ENCODE assay signal across 8 mouse cellular contexts in the genomic region with DNA sequence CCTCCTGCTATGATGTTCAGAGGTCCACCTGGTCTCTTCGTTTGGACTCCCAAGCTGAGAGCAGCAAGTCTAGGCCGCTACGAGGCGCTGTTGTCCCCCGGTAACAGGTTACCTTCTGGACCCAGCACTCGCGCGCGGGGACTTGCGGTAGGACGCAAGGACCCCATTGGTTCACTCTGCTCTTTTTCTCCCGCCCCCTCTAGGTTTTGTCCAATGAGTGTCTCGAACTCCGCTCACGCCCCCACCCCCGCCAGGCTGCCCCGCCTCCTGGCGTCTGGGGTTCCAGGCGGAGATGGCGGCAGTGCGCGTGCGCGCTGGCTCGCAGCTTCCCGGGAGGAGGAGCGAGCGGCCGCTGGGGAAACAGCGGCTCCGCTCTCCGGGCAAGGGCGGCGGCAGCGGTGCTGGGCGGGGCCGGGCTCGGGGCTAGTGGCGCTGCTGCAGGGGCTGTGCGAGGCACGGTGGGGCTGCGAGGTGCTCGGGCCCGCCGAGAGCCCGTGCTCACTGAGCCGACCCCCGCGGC. TPM values are rescaled to one million over a fixed set of nuclear protein-coding genes. Genes with fewer than 3 reads are reported as not detected.
DNase-seq lines count a peak whose midpoint lies in the region; ATAC-seq lines count a peak whose summit lies in the region.

TSS of gene Cds2 (plus strand) at position 270 of the 520 bp plus-strand sequence.

- peak; percentile 99 for ATAC-seq in hindbrain, embryonic 11.5 days (ENCODE audit: low FRiP score)

- H3K4me1 ChIP-seq in hindbrain, embryonic 11.5 days (replicated peaks; ENCODE audit: control insufficient read depth, insufficient read depth, low read length), result no peaks in the 10 kb centered on the region

- H3K4me3 ChIP-seq in hindbrain, embryonic 11.5 days (ENCODE audit: low read depth, low read length), result peak within 1 kb of the TSS; percentile 93

- peak within 1 kb of the TSS; percentile 73 for H3K27ac ChIP-seq in hindbrain, embryonic 11.5 days (ENCODE audit: low read depth, low read length)

- H3K9me3 ChIP-seq in hindbrain, embryonic 11.5 days (ENCODE audit: control insufficient read depth, low read length), result no peaks in the 10 kb centered on the region

- under 1% methylated on average over 38 of the region's 49 CpGs for WGBS in hindbrain, embryonic 11.5 days

- peak within 1 kb of the TSS; percentile 91 for H3K9ac ChIP-seq in hindbrain, embryonic 11.5 days (ENCODE audit: low read depth, low read length)

- peak; percentile 99 for DNase-seq in Muller cell, postnatal 12 days (ENCODE audit: inconsistent ontology term)
- peak; percentile 100 for DNase-seq in cerebellum, adult 9-11 months
- peak; percentile 98 to 100 for DNase-seq in frontal cortex, adult 2 months (ENCODE audit: extremely low spot score in 1 of 2, low spot score in 1 of 2)
- DNase-seq in hindbrain, embryonic 11.5 days (ENCODE audit: low spot score), result peak; percentile 99
- DNase-seq in layer of hippocampus, postnatal 10 days (ENCODE audit: low spot score in 2 of 2), result peak; percentile 99
- peak; percentile 99 for DNase-seq in lung, postnatal 10 days
- DNase-seq in ovary, postnatal 36 days (ENCODE audit: low spot score), result peak; percentile 100
- DNase-seq in thymus, postnatal 25 days, result peak; percentile 99

- H3K27me3 ChIP-seq in hindbrain, embryonic 11.5 days (ENCODE audit: control insufficient read depth, insufficient read depth, low read length), result no peaks in the 10 kb centered on the region

- H3K4me2 ChIP-seq in hindbrain, embryonic 11.5 days (replicated peaks; ENCODE audit: low read depth, low read length), result peak within 1 kb of the TSS; percentile 64

- H3K36me3 ChIP-seq in hindbrain, embryonic 11.5 days (ENCODE audit: control insufficient read depth, insufficient read depth, low read length), result no peaks in the 10 kb centered on the region

RNA-seq across cellular contexts. Expression of gene Cds2, which starts in this region (rescaled TPM):
- polyA plus RNA-seq in frontal cortex, adult 2 months (2012; rRNA removed), result 152 and 158 TPM in 2 replicates
- polyA plus RNA-seq in hindbrain, embryonic 11.5 days (2014; fragmentation: Nextera tagmentation; extraction: Ambion mirVana), result 33.5 and 34.5 TPM in 2 replicates
- total RNA-seq in layer of hippocampus, postnatal 10 days (2021), result 100 to 1,000 TPM; 165 to 168 TPM

Comparison
In these comparisons a context has a peak if more than half of its experiments do, and no peak if none do; other contexts are left out.
1. Peak in every context shown above with its lines: DNase-seq, ATAC-seq, H3K4me3 ChIP-seq and H3K27ac ChIP-seq.